Mouse (Mus musculus) embryo, embryonic 11.5 days (tissue): ENCODE results near the gene L3mbtl4.
"Not testable (repeated sequence)": the region's sequence is repeated elsewhere in the genome, so short reads cannot be mapped to it uniquely, and the experiment has no call there.

Source experiments
- DNase-seq: peaks from one replicate; pipeline ENCODE4 v3.0.0-alpha.2; 2012; ENCODE audit warnings: low read depth, low spot score

L3mbtl4 gene

DNA sequence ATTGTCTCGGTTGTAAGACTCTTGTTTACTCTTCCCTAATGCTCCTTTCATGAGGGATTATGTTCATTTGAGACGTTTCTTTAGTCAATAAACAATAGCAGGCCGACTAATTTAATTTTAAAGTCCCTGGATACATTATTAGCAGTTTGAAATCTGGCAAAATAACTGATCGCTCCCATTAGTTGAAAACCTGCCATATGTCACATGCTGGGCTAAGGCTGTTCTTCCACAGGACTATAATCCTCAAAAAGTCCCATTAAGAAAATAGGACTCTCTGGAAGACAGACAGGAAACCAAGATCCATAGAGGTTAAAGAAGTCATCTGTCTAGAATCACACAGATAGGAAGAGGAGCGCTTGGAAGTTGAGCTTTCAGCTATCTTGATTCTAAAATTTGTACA, 114.9 kb downstream of the L3mbtl4 start:
- no peak for DNase-seq

DNA sequence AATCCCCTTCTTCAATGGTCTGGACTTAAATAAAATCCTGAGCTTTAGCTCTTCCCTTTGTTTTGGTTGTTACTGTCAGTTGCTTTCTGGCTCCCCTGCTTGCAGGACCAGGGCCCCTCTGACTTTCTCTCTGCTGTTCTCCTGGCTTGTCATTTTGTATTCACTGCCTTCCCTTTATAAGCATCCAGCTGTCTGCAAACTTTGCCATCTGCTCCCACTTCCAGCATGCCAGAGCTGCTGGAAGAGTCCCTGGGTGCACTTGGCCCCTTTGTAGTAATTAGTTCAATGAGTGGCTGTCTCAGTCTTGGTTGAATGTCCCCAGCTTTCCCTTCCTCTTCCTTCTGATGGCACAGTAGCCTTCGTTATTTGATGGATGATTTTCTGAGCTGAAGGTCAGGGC, 132.4 kb downstream of the L3mbtl4 start:
- DNase-seq = no peak

DNA sequence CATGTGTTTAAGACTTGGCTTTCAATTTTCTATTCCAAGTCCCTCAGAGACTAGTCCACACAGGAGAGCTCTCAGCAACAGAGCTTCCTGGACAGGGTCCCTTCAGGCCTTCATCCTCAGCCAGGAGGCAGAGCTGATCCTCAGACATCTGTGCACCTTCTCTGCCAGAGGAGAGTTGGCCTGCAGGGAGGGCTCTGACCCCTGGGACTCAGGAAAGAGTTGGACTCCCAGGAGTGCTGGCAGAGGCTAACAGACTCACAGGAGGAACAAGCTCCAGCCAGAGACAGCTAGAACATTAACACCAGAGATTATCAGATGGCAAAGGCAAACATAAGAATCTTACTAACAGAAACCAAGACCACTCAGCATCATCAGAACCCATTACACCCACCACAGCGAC, 133.5 kb downstream of the L3mbtl4 start:
- not testable (repeated sequence) for DNase-seq

DNA sequence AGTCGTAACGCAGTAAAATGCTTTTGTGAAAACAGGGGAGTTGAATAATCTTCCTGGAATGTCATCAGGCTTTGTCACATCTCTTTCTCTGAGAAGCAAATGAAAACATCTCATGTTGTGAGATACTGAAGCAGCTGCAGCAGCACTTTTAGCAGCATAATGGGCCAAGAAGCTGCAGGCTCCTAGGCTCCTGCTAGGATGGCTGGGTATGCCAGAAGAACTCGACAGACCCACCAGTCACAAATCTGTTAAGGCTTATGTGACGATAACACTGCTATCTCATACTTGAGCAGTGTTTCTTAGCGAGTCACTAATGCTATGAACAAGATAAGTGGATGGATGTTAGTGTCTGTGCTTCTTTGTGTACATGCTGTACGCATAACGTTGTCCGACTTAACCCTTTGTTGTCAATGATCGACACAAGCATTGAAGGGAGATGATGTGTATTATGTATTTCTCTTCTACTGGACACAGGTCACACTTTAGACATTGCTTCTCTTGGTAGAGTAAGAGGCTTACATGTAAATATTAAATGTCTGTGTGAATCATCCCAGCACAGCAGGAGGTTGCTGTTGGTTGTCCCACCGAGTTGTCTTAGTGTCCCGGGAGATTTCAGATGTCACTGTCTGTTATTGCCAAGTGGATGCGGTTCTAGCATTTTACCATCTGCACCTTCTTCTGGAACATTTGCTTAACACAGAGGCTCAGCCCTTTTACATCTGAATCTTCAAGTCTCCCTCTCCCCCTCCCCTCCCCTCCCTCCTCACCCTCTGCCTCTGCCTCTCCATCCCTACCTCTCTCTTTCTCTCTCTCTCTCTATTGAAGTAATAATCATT, 149.3 kb downstream of the L3mbtl4 start:
- DNase-seq = no peak

DNA sequence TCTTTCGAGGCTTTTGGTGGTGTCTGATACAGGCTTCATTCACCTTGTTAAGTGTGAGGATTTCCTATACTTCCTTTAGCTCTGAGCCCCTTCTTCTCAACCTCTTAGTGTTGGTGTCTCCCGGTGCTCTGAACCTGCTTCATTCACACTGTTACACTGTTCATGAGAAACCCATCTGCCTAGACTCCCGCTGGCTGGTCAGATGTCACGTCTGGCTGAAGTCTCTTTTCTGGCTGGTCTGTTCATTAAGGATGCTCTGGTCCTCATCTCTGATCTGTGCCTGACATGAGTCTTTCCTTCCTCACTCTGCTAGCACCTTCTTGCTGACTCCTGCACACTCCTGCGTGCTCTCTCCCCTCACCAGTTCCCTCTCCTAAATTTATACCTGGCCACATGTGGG, 160.0 kb downstream of the L3mbtl4 start:
- no peak for DNase-seq

DNA sequence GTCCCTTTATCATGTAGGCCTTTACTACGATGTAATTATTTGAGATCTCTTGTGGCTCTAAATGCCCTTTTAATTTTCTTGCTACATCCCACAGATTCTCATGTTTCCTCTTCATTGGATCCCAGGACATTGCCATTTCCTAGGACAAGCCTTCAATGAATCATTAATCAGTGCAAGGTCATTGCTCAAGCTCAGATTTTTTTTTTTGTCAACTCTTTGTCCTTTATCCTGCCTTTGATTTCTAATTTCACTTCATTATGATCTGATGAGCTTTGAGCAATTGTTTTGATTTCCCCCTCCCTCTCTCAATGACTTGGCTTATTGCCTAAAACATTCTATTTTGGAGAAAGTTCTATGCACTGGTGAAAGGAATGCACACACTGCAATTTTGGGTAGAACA, 177.3 kb downstream of the L3mbtl4 start:
- no peak for DNase-seq

DNA sequence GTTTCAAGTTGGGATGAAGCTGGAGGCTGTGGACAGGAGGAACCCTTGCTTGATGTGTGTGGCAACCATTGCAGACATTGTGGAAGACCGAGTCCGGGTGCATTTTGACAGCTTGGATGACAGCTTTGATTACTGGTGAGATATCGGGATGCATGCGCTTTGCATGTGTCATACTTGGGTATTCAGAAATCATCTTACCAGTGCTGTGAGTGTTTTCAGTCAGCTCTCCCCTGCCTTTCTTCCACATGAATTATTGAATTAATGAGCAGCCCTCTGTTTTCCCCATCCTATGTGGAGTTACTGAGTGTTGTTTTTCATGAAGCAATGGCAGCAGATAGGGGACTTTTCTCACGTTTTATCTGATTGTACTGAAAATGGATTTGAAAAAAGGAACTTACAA, 187.9 kb downstream of the L3mbtl4 start:
- DNase-seq = no peak

DNA sequence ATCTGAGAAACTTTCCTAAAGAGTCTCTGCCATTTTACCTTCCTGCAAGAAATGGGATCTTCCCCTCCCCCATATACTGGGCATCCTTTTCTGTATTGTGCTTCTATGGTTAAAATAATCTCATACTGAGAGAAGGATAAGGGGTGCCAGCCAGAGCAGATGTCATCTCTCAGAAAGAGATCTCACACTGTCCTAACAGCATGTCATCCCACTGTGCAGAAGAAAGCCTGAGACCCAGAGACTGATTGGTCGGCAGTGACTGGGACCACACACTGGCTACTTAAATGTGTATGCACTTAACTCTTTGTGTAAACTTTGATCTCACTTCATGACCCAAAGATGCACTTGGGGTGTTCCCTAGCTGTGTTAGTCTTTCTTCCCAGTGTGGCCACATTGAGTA, 193.7 kb downstream of the L3mbtl4 start:
- no peak for DNase-seq

DNA sequence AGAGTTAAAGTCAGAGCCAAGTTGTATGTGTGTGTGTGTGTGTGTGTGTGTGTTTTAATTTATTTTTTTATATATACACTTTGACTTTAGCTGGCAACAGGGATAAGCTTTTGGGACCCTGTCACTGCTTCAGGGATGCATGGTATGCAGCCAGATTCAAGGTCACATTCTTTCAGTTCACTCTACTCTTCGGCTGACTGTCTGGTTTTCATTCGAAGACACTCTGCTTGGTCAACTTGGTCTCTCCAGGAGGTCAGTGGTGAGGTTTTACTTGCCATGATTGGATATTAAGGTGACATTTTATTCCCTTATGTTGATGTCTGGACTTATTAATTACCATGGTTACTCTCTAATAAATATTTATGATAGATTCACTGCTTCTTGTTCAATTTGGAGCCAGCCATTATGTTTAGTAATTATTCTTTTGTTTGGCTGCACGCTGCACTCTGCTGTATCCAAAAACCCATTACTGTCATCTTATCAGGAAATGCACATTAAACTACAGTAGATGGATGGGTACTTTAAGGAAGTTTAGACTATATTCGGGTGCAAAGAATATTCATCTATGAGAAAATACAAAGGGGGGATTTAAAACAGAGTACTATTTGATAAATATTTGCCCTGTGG, 216.6 kb downstream of the L3mbtl4 start:
- DNase-seq = no peak

DNA sequence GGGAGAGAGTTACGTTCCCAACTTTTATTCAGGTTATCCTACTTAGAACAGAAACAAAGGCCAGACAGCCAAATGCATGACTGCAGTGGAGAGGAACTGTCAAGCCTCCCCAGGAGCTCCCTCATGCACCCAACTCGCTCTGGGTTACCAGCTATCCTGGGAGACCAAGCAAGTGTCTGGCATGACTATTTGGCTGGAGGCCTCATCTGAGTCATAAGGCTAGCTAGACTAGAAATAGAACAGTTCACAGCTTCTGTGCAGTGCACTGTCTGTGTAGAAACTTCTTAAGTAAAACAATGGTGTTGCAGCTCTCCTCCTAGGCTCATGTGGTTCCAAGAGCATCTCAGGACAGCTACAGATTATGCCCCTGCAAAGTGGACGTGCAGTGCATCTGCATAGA, 218.6 kb downstream of the L3mbtl4 start:
- no peak for DNase-seq

DNA sequence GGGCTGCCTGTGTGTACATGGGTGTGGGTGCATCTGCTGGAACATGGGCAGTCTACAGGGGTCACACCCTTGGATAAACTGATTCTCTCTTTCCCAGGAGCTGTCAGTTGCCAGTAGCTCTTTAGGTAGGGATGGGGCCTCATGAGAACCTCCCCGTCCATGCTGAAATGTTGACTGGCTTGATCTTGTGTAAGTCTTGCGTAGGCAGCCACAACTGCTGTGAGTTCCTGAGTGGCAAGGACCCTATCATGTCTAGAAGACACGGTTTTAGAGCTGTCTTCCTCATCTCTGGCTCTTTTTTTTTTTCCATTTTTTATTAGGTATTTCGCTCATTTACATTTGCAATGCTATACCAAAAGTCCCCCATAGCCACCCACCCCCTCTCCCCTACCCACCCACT, 229.4 kb downstream of the L3mbtl4 start:
- DNase-seq = not testable (repeated sequence)

DNA sequence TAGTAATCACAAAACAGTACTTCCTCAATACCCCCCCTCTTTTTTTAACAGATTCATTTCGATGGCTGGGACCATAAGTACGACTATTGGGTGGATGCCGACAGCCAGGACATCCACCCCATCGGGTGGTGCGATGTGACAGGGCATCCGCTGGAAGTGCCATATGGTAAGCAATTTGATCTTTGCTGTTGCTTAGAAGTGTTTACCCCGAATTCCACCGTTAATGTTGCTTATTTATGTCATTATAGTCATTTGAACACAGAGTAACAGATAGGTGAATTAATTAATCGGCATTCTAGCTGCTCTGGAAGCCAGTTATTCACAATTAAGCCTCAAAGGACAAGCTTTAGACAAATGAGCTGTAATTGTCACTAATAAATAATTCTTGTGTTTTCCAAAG, 286.1 kb downstream of the L3mbtl4 start:
- DNase-seq = no peak

DNA sequence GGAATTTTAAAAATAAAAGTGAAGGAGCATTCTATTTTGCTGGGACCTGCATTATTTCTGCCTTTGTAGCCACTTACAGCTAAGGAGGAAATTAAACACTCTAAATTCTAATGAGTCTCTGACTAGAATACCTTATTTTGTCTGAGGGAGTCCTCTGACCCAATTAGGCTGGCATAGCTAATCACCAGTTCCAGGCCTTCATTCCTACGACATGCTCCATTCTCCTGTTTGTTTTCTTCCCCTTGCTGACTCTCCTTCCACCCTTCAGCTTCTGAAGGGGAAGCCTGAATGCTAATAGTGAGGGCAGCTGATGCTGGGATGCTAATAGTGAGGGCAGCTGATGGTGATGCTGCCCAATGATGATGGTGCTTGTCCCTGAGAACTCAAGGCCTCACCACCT, 286.7 kb downstream of the L3mbtl4 start:
- no peak for DNase-seq

DNA sequence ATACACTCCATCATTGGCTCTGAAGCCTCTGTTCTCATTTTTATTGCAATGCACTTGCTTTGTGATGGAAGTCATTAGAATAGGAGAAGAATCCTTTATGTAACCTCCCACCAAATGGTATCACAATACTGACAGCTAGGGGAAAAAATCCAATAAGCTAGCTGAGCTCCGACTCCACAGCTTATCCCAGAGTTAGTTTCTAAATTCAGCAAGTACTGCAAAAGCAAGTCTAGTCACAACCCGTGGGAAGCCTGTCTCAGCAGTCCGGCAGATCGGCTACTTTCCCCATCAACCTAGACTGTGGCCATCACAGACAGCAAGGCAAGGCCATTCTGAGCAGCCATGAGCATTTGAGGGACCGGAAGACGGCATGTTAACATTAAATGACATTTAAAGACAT, 298.2 kb downstream of the L3mbtl4 start:
- DNase-seq = no peak

DNA sequence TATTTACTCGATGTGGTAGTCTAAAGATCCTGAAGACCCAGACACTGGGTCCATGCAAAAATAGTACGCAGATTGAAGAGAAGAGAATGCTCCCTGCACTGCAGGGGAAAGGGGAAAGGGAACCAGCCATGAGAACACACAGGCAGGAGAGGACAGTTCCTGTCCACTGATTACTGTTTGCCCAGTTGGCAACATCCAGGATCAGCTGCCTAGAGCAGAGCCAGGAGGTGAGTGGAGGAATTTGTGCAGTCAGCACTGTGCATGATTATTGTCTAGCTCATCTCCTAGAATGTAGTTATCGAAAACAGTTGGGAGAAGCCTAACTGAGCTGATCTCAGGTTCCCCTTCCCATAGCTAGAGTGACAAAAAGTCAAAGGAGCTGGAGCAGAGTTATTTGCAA, 311.6 kb downstream of the L3mbtl4 start:
- DNase-seq = no peak

DNA sequence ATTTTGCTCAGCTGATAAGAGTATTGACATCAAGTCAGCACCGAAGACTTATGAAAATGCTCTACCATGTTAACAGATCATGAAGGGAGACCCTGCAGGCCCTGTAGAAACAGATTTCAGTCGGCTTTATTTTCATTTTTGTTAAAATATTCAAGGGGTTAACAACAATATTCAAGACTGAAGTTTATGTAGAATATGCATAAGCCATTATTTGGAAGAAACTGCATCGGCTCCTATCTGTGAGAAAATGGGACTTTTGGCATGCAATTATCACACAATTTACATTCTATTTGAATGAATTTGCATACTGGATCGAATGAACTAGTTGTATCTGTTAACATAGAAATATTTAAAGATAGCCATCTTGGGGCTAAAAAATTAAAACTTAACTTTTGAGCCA, 318.0 kb downstream of the L3mbtl4 start:
- DNase-seq = no peak

DNA sequence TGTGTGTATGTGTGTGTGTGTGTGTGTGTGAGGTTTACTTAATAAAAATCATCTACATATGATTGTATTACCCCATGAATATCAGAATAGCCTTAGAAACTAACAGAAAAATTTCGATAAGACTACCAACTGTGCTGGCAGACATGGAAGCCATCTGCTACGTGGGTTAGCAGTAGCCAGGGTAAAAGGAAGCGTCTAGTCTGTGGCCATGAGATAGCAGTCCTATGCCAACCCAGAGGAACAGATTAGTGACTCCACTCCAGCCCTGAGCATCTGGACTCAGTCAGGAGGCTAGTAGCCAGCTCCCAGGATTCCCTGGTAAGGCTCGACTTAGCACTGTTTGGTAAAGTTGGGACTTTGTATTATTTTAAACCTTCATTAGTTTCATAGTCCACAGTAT, 329.1 kb downstream of the L3mbtl4 start:
- no peak for DNase-seq

DNA sequence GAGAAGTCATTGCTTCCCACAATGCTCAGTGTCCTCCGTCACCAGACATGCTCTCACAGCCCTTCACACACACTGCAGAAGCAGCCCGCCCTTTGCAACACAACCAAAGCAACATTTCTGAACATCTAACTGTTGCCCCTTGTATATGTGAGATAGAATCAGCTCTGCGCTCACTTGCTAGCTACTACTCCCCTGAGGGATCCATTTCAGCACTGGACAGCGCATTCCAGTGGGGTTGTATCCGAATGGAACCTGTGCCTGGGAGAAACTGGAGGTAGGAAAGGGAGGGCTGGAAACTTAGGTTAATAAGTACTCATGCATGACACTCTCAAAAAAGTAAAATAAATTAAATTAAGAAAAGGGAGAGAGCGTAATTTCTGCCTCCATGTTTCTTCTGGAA, 334.1 kb downstream of the L3mbtl4 start:
- peak; percentile 65 for DNase-seq

DNA sequence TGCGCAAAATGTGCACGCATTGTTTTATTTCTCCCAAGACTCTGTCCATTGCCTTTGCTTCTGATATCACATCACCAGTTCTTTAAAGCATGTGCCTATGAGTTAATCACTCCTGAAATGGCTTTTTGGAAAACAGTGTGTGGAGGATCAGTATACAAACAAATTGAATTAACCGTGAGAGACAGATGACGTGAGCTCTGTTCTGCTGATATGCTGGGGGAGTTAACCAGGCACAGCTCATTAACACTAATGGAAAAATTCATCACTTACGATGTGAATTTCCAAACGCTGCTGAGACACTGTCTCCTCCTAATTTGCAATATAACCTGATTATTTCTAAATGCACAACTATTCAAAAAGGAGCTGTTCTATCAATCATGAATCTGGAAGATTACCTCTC, 337.6 kb downstream of the L3mbtl4 start:
- no peak for DNase-seq

DNA sequence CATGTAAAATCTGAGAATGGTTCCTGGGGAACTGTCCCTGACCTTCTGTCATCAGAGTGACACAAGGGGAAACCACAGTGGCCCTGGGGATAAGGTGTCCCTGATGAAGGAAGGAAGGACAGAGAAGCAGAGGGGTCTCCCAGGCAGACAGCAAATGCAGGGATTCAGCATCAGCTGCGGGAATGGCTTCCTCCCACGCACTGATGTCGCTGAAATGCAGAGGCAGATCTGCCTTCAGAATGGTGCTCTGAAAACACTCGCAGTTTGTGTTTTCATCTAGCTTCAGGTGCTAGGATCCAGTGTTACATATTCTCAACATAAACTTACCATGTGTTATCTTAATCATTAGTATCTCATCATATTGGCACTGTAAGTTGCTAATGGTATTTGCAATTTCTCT, 351.7 kb downstream of the L3mbtl4 start:
- DNase-seq = no peak

DNA sequence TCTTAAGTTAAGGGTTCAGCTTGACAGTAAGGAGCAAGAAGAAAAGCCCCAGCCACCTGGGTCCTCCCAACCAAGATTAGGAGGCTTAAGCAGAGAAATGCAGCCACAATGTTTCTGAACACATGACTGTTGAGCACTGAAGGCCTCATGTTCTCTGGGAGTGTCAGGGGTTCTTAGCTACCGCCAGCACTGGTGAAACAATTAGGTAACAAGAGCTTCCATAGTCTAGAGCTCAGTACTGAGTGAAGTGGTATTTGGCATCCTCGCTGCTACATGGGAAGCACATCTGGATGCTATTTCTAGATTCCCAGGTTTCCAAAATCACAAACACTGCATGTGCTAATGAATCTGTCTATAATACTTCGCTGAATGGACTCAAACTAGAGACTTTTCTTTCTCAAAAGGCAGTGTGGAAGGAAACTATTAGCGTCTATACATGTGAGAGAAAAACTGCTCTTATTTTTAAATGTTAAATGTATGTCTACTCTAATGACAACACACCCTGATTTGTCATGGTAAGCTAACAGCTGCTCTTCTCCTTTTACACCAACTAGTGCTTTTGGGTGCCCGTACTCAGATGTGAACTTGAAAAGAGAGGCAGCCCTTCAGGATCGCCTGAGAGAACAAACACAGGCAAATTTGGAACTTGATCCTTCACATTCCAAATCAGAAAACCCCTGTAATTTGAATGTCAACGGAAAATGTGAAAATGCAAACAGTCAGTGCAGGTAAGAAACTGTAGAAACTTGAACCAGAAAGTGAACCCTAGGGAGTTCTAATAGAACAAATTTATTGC, 356.2 kb downstream of the L3mbtl4 start:
- DNase-seq = no peak

DNA sequence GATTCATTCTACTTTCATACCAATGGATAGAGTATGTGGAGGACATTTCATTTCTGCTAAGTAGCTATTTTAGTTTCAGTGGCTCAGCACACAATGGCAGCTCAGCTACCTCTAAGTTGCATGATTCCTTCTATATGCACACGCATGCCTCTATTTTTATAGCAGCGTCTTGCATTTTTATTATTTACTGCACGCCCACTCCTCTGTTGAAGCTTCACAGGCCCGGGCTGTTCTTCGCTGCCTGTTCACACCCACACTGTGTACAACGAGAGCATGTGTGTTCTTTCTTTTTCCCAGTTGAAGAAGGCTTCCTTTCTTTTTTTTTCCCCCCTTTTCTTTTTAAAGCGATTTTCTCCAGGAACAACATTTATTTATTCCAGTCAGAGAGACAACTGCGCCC, 357.8 kb downstream of the L3mbtl4 start:
- no peak for DNase-seq

DNA sequence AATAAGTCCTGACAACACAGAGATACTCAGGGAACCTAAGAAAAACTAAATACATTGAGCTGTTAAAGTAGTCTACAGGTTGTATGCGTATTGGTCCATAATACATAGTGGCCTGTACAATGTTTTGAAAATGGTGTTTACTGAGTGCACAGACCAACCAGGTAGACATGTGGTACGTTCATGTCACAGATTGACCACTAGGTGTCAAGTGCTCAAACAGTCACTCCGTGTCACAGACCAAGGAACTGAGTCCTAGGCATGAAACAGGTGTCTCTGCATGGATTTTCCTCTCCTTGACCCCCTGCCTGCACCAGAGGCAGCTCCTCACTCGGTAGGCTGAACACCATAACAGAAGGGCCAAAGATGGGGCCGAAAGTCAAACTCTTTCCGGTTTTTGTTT, 366.6 kb downstream of the L3mbtl4 start:
- DNase-seq = no peak
